Mouse (Mus musculus): ENCODE data around the gene Pgm2. TPM values are rescaled to one million over a fixed set of nuclear protein-coding genes. Genes with fewer than 3 reads are reported as not detected.

Gene Pgm2
- polyA plus RNA-seq, 1 experiment from 2014 or later: 15.0 TPM

- Histone ChIP-seq H3K4me3 (ENCODE audit: low read length) (no peak overlapping the region), H3K4me2 (ENCODE audit: low read depth, low read length) (no peak overlapping the region), H3K9me3 (replicated peaks; ENCODE audit: control insufficient read depth, low read length) (no peaks in the 10 kb centered on the region), H3K27me3 (ENCODE audit: control insufficient read depth, insufficient read depth, low read length) (0 out of 2 replicates have a peak, but pooled peaks cover 2% of the 10 kb centered on the region), H3K9ac (ENCODE audit: low read length) (no peak overlapping the region), H3K27ac (ENCODE audit: low read length) (no peak overlapping the region), H3K4me1 (ENCODE audit: control insufficient read depth, insufficient read depth, low read length) (peaks cover 3% of the 10 kb centered on the region; the same call in 1 of the 2 replicates), H3K36me3 (ENCODE audit: control insufficient read depth, insufficient read depth) (no peaks in the 10 kb centered on the region)
- no peak for ATAC-seq (replicated peaks; ENCODE audit: extremely low read depth, insufficient read depth, low FRiP score)
- WGBS: 42% methylated on average over 10 of the region's 10 CpGs
Measured at GRCm38 (mm10) chr5:64146384-64147005, 53.7 kb downstream of the Pgm2 start.

GRCm38 (mm10) chr5:64149184-64150127 is 56.7 kb downstream of the Pgm2 start:
- Histone ChIP-seq H3K36me3 (ENCODE audit: control insufficient read depth, insufficient read depth) (no peaks in the 10 kb centered on the region), H3K9ac (ENCODE audit: low read length) (no peak overlapping the region), H3K4me3 (ENCODE audit: low read length) (peak overlapping the region; percentile 23; the same call in 1 of the 2 replicates), H3K4me1 (ENCODE audit: control insufficient read depth, insufficient read depth, low read length) (peaks cover 3% of the 10 kb centered on the region; the same call in 1 of the 2 replicates), H3K27ac (ENCODE audit: low read length) (no peak overlapping the region), H3K9me3 (replicated peaks; ENCODE audit: control insufficient read depth, low read length) (no peaks in the 10 kb centered on the region), H3K27me3 (ENCODE audit: control insufficient read depth, insufficient read depth, low read length) (0 out of 2 replicates have a peak, but pooled peaks cover 2% of the 10 kb centered on the region), H3K4me2 (ENCODE audit: low read depth, low read length) (peak overlapping the region; percentile 54)
- ATAC-seq (replicated peaks; ENCODE audit: extremely low read depth, insufficient read depth, low FRiP score): peak; percentile 54
- 13% methylated on average over 17 of the region's 17 CpGs for WGBS

- H3K4me3 ChIP-seq (ENCODE audit: low read length): no peak overlapping the region
- WGBS: 81% methylated on average over 1 of the region's 1 CpGs
- H3K36me3 ChIP-seq (ENCODE audit: control insufficient read depth, insufficient read depth): no peaks in the 10 kb centered on the region
- H3K27me3 ChIP-seq (ENCODE audit: control insufficient read depth, insufficient read depth, low read length): 0 out of 2 replicates have a peak, but pooled peaks cover 2% of the 10 kb centered on the region
- H3K4me2 ChIP-seq (ENCODE audit: low read depth, low read length): no peak overlapping the region
- no peak overlapping the region for H3K9ac ChIP-seq (ENCODE audit: low read length)
- H3K4me1 ChIP-seq (ENCODE audit: control insufficient read depth, insufficient read depth, low read length): peaks cover 10% of the 10 kb centered on the region
- H3K9me3 ChIP-seq (replicated peaks; ENCODE audit: control insufficient read depth, low read length): no peaks in the 10 kb centered on the region
- no peak for ATAC-seq (replicated peaks; ENCODE audit: extremely low read depth, insufficient read depth, low FRiP score)
- H3K27ac ChIP-seq (ENCODE audit: low read length): no peak overlapping the region
Measured at GRCm38 (mm10) chr5:64153319-64153718, 60.6 kb downstream of the Pgm2 start.

- Histone ChIP-seq H3K4me1 (ENCODE audit: control insufficient read depth, insufficient read depth, low read length) (peaks cover 16% of the 10 kb centered on the region), H3K36me3 (ENCODE audit: control insufficient read depth, insufficient read depth) (no peaks in the 10 kb centered on the region), H3K27ac (ENCODE audit: low read length) (peak within 1 kb of the TSS; percentile 73), H3K9ac (ENCODE audit: low read length) (peak within 1 kb of the TSS; percentile 48), H3K27me3 (ENCODE audit: control insufficient read depth, insufficient read depth, low read length) (peaks cover 3% of the 10 kb centered on the region; the same call in 1 of the 2 replicates), H3K4me3 (ENCODE audit: low read length) (peak within 1 kb of the TSS; percentile 37), H3K4me2 (ENCODE audit: low read depth, low read length) (peak within 1 kb of the TSS; percentile 58), H3K9me3 (replicated peaks; ENCODE audit: control insufficient read depth, low read length) (no peaks in the 10 kb centered on the region)
- ATAC-seq (replicated peaks; ENCODE audit: extremely low read depth, insufficient read depth, low FRiP score): peak; percentile 61
- 14% methylated on average over 11 of the region's 11 CpGs for WGBS
Measured at GRCm38 (mm10) chr5:64155861-64156550, 63.3 kb downstream of the Pgm2 start, which contains the start of gene Tbc1d1. Gene Tbc1d1, plus strand, starts transcription at chr5:64156305.

- WGBS: 17% methylated on average over 4 of the region's 4 CpGs
- peak overlapping the region; percentile 37 for H3K4me3 ChIP-seq (ENCODE audit: low read length)
- H3K27me3 ChIP-seq (ENCODE audit: control insufficient read depth, insufficient read depth, low read length): peaks cover 3% of the 10 kb centered on the region; the same call in 1 of the 2 replicates
- H3K9me3 ChIP-seq (replicated peaks; ENCODE audit: control insufficient read depth, low read length): no peaks in the 10 kb centered on the region
- H3K4me1 ChIP-seq (ENCODE audit: control insufficient read depth, insufficient read depth, low read length): peaks cover 22% of the 10 kb centered on the region
- no peak for ATAC-seq (replicated peaks; ENCODE audit: extremely low read depth, insufficient read depth, low FRiP score)
- peak overlapping the region; percentile 48 for H3K9ac ChIP-seq (ENCODE audit: low read length)
- peak overlapping the region; percentile 73 for H3K27ac ChIP-seq (ENCODE audit: low read length)
- H3K36me3 ChIP-seq (ENCODE audit: control insufficient read depth, insufficient read depth): no peaks in the 10 kb centered on the region
- H3K4me2 ChIP-seq (ENCODE audit: low read depth, low read length): peak overlapping the region; percentile 58
Measured at GRCm38 (mm10) chr5:64156579-64156978, 63.8 kb downstream of the Pgm2 start.

GRCm38 (mm10) chr5:64157926-64158325 is 65.2 kb downstream of the Pgm2 start:
- Histone ChIP-seq H3K36me3 (ENCODE audit: control insufficient read depth, insufficient read depth) (no peaks in the 10 kb centered on the region), H3K4me3 (ENCODE audit: low read length) (no peak overlapping the region), H3K27ac (ENCODE audit: low read length) (no peak overlapping the region), H3K4me1 (ENCODE audit: control insufficient read depth, insufficient read depth, low read length) (peaks cover 24% of the 10 kb centered on the region), H3K9ac (ENCODE audit: low read length) (no peak overlapping the region), H3K4me2 (ENCODE audit: low read depth, low read length) (no peak overlapping the region), H3K9me3 (replicated peaks; ENCODE audit: control insufficient read depth, low read length) (no peaks in the 10 kb centered on the region), H3K27me3 (ENCODE audit: control insufficient read depth, insufficient read depth, low read length) (peaks cover 3% of the 10 kb centered on the region; the same call in 1 of the 2 replicates)
- WGBS: 71% methylated on average over 1 of the region's 1 CpGs
- ATAC-seq (replicated peaks; ENCODE audit: extremely low read depth, insufficient read depth, low FRiP score): no peak

GRCm38 (mm10) chr5:64158501-64158900 is 65.8 kb downstream of the Pgm2 start:
- WGBS: 54% methylated on average over 4 of the region's 4 CpGs
- H3K4me2 ChIP-seq (ENCODE audit: low read depth, low read length): no peak overlapping the region

GRCm38 (mm10) chr5:64159065-64159780 is 66.5 kb downstream of the Pgm2 start:
- no peak for ATAC-seq (replicated peaks; ENCODE audit: extremely low read depth, insufficient read depth, low FRiP score)
- peaks cover 24% of the 10 kb centered on the region for H3K4me1 ChIP-seq (ENCODE audit: control insufficient read depth, insufficient read depth, low read length)
- H3K9ac ChIP-seq (ENCODE audit: low read length): peak overlapping the region; percentile 79
- peak overlapping the region; percentile 93 for H3K4me2 ChIP-seq (ENCODE audit: low read depth, low read length)
- no peak overlapping the region for H3K27ac ChIP-seq (ENCODE audit: low read length)
- no peaks in the 10 kb centered on the region for H3K36me3 ChIP-seq (ENCODE audit: control insufficient read depth, insufficient read depth)
- peaks cover 3% of the 10 kb centered on the region; the same call in 1 of the 2 replicates for H3K27me3 ChIP-seq (ENCODE audit: control insufficient read depth, insufficient read depth, low read length)
- under 1% methylated on average over 39 of the region's 39 CpGs for WGBS
- no peaks in the 10 kb centered on the region for H3K9me3 ChIP-seq (replicated peaks; ENCODE audit: control insufficient read depth, low read length)
- H3K4me3 ChIP-seq (ENCODE audit: low read length): peak overlapping the region; percentile 75

More at GRCm38 (mm10) chr5:64158501-64158900, 65.8 kb downstream of the Pgm2 start:
- Histone ChIP-seq H3K36me3 (ENCODE audit: control insufficient read depth, insufficient read depth) (no peaks in the 10 kb centered on the region), H3K27ac (ENCODE audit: low read length) (no peak overlapping the region), H3K9ac (ENCODE audit: low read length) (no peak overlapping the region), H3K4me1 (ENCODE audit: control insufficient read depth, insufficient read depth, low read length) (peaks cover 24% of the 10 kb centered on the region), H3K4me3 (ENCODE audit: low read length) (no peak overlapping the region), H3K9me3 (replicated peaks; ENCODE audit: control insufficient read depth, low read length) (no peaks in the 10 kb centered on the region), H3K27me3 (ENCODE audit: control insufficient read depth, insufficient read depth, low read length) (peaks cover 3% of the 10 kb centered on the region; the same call in 1 of the 2 replicates)
- ATAC-seq (replicated peaks; ENCODE audit: extremely low read depth, insufficient read depth, low FRiP score): no peak
